Mouse (Mus musculus): ENCODE measurements at regions not wholly inside any gene's neighbourhood (a gene's known extent, or its start where the extent isn't known, plus 50 kb on each side); places are given as distances from the start of the nearest gene placed in this dataset.

DNA sequence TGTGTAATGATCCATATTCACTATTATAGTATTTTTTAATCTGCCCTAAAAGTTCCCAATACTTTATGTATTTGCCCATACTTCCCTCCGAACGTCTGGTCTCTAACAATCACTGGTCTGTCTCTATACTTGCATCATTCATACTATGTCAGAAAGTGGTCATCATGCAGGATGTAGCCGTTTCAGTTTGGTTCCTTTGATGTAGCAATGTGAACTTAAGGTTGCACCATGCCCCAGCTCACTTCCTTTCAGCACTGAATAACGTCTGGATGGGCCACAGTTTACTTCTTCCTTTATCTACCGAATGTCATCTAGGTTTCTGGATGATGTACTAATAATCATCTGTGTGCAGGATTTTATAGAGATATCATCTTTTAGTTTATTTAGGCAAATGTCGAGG is 461.9 kb downstream of the Rpl10l start:
- DNase-seq: no peak

DNA sequence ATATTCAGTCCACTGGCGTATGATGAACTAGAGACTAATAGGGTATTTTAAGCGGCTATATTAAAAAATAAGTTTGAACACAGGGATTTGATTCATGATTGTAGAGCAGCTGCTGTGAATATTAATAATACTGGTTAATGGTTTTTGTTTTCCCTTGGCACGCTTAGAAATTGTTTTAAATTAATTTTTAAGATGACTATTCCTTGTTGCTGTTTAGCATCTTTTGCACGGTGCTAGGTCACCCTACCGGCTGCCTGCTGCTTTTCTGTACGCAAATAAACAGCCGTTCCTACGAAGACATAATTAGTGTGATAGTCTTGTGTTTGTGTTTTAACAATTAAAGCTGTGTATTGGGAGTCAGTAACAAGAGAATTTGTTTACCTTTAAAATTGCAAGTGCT is 485.1 kb downstream of the Rpl10l start:
- no peak for DNase-seq

DNA sequence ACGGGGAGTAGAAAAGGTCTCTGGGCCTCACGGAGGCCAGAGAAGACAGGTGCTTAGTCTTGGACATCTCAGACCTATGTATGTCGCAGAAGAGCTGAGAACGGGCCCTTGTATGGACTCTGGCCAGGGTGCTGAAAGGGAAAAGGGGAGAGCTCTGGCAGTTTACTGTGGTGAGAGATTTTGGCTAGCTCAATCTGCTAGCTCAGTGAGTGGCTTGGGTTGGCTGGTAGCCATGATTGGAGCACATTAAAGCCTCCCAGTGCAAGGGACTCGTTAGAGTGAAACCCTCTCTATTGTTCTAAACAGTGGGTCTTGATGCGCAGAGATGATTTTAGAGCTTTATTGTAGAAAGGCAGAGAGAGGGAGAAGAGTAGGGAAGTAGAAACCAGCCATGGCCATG is 512.7 kb downstream of the Rpl10l start:
- DNase-seq: peak; percentile 24 to 44
